Mouse (Mus musculus): ENCODE results near the gene Esrp2. TPM values are rescaled to one million over a fixed set of nuclear protein-coding genes. Genes with fewer than 3 reads are reported as not detected.

The Esrp2 gene
- polyA plus RNA-seq, 1 experiment from 2014 or later, result 21.0 TPM

- no peak overlapping the region for H3K9ac ChIP-seq (ENCODE audit: low read depth, low read length)
- H3K4me3 ChIP-seq (replicated peaks; ENCODE audit: low read depth, low read length), result no peak overlapping the region
- H3K4me2 ChIP-seq (ENCODE audit: low read length), result no peak overlapping the region
- H3K4me1 ChIP-seq (replicated peaks; ENCODE audit: insufficient read depth, low read length), result peaks cover 6% of the 10 kb centered on the region; the same call in 1 of the 2 replicates
- DNase-seq (ENCODE audit: low spot score), result no peak
- H3K9me3 ChIP-seq (replicated peaks; ENCODE audit: low read length), result no peaks in the 10 kb centered on the region
- H3K27me3 ChIP-seq (ENCODE audit: insufficient read depth, low read length), result no peaks in the 10 kb centered on the region
- 67% methylated on average over 5 of the region's 5 CpGs for WGBS
- no peaks in the 10 kb centered on the region for H3K36me3 ChIP-seq (ENCODE audit: insufficient read depth, low read length)
- no peak for ATAC-seq (replicated peaks; ENCODE audit: low FRiP score, low read depth)
- no peak for TF ChIP-seq CTCF (IDR thresholded peaks at IDR 0.05; ENCODE audit: low read depth)
- H3K27ac ChIP-seq, result no peak overlapping the region
Observed at GRCm38 (mm10) chr8:106140191-106140590, 3.4 kb upstream of the Esrp2 start.

- no peaks in the 10 kb centered on the region for H3K36me3 ChIP-seq (ENCODE audit: insufficient read depth, low read length)
- H3K4me3 ChIP-seq (replicated peaks; ENCODE audit: low read depth, low read length), result peak overlapping the region; percentile 49
- DNase-seq (ENCODE audit: low spot score) (no peak), ATAC-seq (replicated peaks; ENCODE audit: low FRiP score, low read depth) (no peak)
- peak overlapping the region; percentile 94 for H3K27ac ChIP-seq
- H3K27me3 ChIP-seq (ENCODE audit: insufficient read depth, low read length), result no peaks in the 10 kb centered on the region
- peaks cover 6% of the 10 kb centered on the region for H3K4me1 ChIP-seq (replicated peaks; ENCODE audit: insufficient read depth, low read length)
- no peaks in the 10 kb centered on the region for H3K9me3 ChIP-seq (replicated peaks; ENCODE audit: low read length)
- 15% methylated on average over 7 of the region's 7 CpGs for WGBS
- TF ChIP-seq CTCF (IDR thresholded peaks at IDR 0.05; ENCODE audit: low read depth), result no peak
- peak overlapping the region; percentile 89 for H3K4me2 ChIP-seq (ENCODE audit: low read length)
- H3K9ac ChIP-seq (ENCODE audit: low read depth, low read length), result peak overlapping the region; percentile 77
Observed at GRCm38 (mm10) chr8:106138616-106139015, 1.8 kb upstream of the Esrp2 start.

- Histone ChIP-seq H3K27me3 (ENCODE audit: insufficient read depth, low read length) (no peaks in the 10 kb centered on the region), H3K27ac (peak overlapping the region; percentile 94), H3K9me3 (replicated peaks; ENCODE audit: low read length) (no peaks in the 10 kb centered on the region), H3K4me3 (replicated peaks; ENCODE audit: low read depth, low read length) (peak overlapping the region; percentile 49), H3K4me1 (replicated peaks; ENCODE audit: insufficient read depth, low read length) (peaks cover 6% of the 10 kb centered on the region), H3K9ac (ENCODE audit: low read depth, low read length) (peak overlapping the region; percentile 77), H3K36me3 (ENCODE audit: insufficient read depth, low read length) (no peaks in the 10 kb centered on the region; the same call in 1 of the 2 replicates), H3K4me2 (ENCODE audit: low read length) (peak overlapping the region; percentile 89)
- no peak for ATAC-seq (replicated peaks; ENCODE audit: low FRiP score, low read depth)
- under 1% methylated on average over 24 of the region's 24 CpGs for WGBS
- TF ChIP-seq CTCF (IDR thresholded peaks at IDR 0.05; ENCODE audit: low read depth), result no peak
- peak; percentile 83 for DNase-seq (ENCODE audit: low spot score)
Observed at GRCm38 (mm10) chr8:106137906-106138477, 1.2 kb upstream of the Esrp2 start.

- Histone ChIP-seq H3K36me3 (ENCODE audit: insufficient read depth, low read length) (peaks cover 5% of the 10 kb centered on the region), H3K27ac (peak overlapping the region; percentile 94), H3K9me3 (replicated peaks; ENCODE audit: low read length) (no peaks in the 10 kb centered on the region), H3K4me3 (replicated peaks; ENCODE audit: low read depth, low read length) (peak overlapping the region; percentile 49), H3K27me3 (ENCODE audit: insufficient read depth, low read length) (no peaks in the 10 kb centered on the region), H3K9ac (ENCODE audit: low read depth, low read length) (peak overlapping the region; percentile 77), H3K4me1 (replicated peaks; ENCODE audit: insufficient read depth, low read length) (peaks cover 6% of the 10 kb centered on the region), H3K4me2 (ENCODE audit: low read length) (peak overlapping the region; percentile 89)
- DNase-seq (ENCODE audit: low spot score) (no peak), ATAC-seq (replicated peaks; ENCODE audit: low FRiP score, low read depth) (no peak)
- no peak for TF ChIP-seq CTCF (IDR thresholded peaks at IDR 0.05; ENCODE audit: low read depth)
- 11% methylated on average over 22 of the region's 22 CpGs for WGBS
Observed at GRCm38 (mm10) chr8:106137218-106137905, 588 bp upstream of the Esrp2 start.

- Histone ChIP-seq H3K9me3 (replicated peaks; ENCODE audit: low read length) (no peaks in the 10 kb centered on the region), H3K27me3 (ENCODE audit: insufficient read depth, low read length) (no peaks in the 10 kb centered on the region), H3K4me1 (replicated peaks; ENCODE audit: insufficient read depth, low read length) (peaks cover 6% of the 10 kb centered on the region), H3K9ac (ENCODE audit: low read depth, low read length) (peak overlapping the region; percentile 77), H3K36me3 (ENCODE audit: insufficient read depth, low read length) (peaks cover 17% of the 10 kb centered on the region), H3K27ac (peak overlapping the region; percentile 94), H3K4me3 (replicated peaks; ENCODE audit: low read depth, low read length) (peak overlapping the region; percentile 49), H3K4me2 (ENCODE audit: low read length) (peak overlapping the region; percentile 89)
- DNase-seq (ENCODE audit: low spot score), result peak; percentile 29
- peak; percentile 50 for ATAC-seq (replicated peaks; ENCODE audit: low FRiP score, low read depth)
- TF ChIP-seq CTCF (IDR thresholded peaks at IDR 0.05; ENCODE audit: low read depth), result no peak
- 5% methylated on average over 19 of the region's 19 CpGs for WGBS
Observed at GRCm38 (mm10) chr8:106135672-106136071, 1.1 kb downstream of the Esrp2 start.

GRCm38 (mm10) chr8:106134751-106135571 lies 1.8 kb downstream of the Esrp2 start:
- H3K4me3 ChIP-seq (replicated peaks; ENCODE audit: low read depth, low read length), result peak overlapping the region; percentile 49
- H3K27me3 ChIP-seq (ENCODE audit: insufficient read depth, low read length), result no peaks in the 10 kb centered on the region
- peak; percentile 56 for DNase-seq (ENCODE audit: low spot score)
- peak overlapping the region; percentile 94 for H3K27ac ChIP-seq
- H3K4me2 ChIP-seq (ENCODE audit: low read length), result peak overlapping the region; percentile 89
- H3K9me3 ChIP-seq (replicated peaks; ENCODE audit: low read length), result no peaks in the 10 kb centered on the region
- no peak for TF ChIP-seq CTCF (IDR thresholded peaks at IDR 0.05; ENCODE audit: low read depth)
- H3K9ac ChIP-seq (ENCODE audit: low read depth, low read length), result peak overlapping the region; percentile 77
- peak; percentile 85 for ATAC-seq (replicated peaks; ENCODE audit: low FRiP score, low read depth)
- peaks cover 6% of the 10 kb centered on the region for H3K4me1 ChIP-seq (replicated peaks; ENCODE audit: insufficient read depth, low read length)
- H3K36me3 ChIP-seq (ENCODE audit: insufficient read depth, low read length), result peaks cover 21% of the 10 kb centered on the region
- 11% methylated on average over 14 of the region's 14 CpGs for WGBS
